Mouse (Mus musculus): ENCODE results near the gene Ptpn23. TPM values are rescaled to one million over a fixed set of nuclear protein-coding genes. Genes with fewer than 3 reads are reported as not detected.
"Not testable (repeated sequence)": the region's sequence is repeated elsewhere in the genome, so short reads cannot be mapped to it uniquely, and the experiment has no call there.

Gene Ptpn23
- polyA plus RNA-seq, 1 experiment = 38.9 TPM

DNA sequence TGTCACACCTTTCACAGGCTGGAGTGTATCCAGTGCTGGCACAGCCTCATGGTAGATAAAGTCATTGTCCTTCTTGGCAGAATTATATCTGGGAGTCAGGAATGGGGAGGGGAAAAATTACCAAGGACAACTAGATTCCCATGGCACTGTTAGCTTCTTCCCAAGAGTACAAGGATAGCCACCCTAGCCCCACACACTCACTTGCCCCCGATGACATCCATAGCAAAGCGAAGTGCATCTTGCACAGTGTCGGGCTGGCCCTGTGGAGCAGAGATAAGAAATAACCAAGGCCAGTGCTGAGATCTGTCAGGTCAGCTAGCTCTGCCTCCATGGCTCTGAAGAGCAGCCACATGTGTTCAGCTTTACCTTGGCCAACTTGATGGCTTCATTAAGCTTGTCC is 17.2 kb downstream of the Ptpn23 start:
- no peak overlapping the region for H3K9ac ChIP-seq (ENCODE audit: low read depth, poor library complexity, severe bottlenecking)
- H3K4me1 ChIP-seq (ENCODE audit: control insufficient read depth, insufficient read depth, low read length) = no peaks in the 10 kb centered on the region
- H3K4me3 ChIP-seq (ENCODE audit: low read depth, low read length) = no peak overlapping the region
- TF ChIP-seq EP300 (IDR thresholded peaks at IDR 0.05; ENCODE audit: insufficient read depth, low read depth, low read length) (no peak), CTCF (IDR thresholded peaks at IDR 0.05; ENCODE audit: low read depth, low read length) (no peak), POLR2A (IDR thresholded peaks at IDR 0.05; ENCODE audit: insufficient read depth, low read length) (no peak)
- no peaks in the 10 kb centered on the region for H3K9me3 ChIP-seq (replicated peaks; ENCODE audit: control insufficient read depth, insufficient read depth, low read length, poor library complexity, severe bottlenecking)
- no peaks in the 10 kb centered on the region for H3K27me3 ChIP-seq (ENCODE audit: control insufficient read depth, insufficient read depth, low read length, poor library complexity, severe bottlenecking)
- H3K36me3 ChIP-seq (ENCODE audit: control insufficient read depth, insufficient read depth, low read length, poor library complexity, severe bottlenecking) = peaks cover 24% of the 10 kb centered on the region
- H3K27ac ChIP-seq (ENCODE audit: insufficient read depth, low read length) = no peak overlapping the region

DNA sequence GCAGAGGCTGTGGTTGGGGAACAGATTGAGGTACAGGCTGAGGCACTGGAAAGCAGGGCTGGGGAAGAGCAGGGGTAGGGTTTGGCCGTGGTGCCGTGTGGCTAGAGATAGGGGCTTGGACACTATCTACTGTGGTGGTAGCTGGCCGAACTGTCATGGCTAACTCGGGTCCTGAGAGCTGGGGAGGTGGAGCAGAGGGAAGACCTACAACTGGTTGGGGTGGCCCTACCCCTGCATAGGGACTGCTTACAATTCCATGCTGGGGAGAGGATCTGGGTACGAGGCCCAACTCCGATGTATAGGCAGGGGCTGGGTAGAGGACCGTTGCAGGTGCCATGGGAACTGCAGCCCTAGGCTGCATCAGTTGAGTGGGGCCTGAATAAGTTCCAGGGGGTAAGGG is 20.0 kb downstream of the Ptpn23 start:
- Histone ChIP-seq H3K4me3 (ENCODE audit: low read depth, low read length) (no peak overlapping the region), H3K9ac (ENCODE audit: low read depth, poor library complexity, severe bottlenecking) (no peak overlapping the region), H3K36me3 (ENCODE audit: control insufficient read depth, insufficient read depth, low read length, poor library complexity, severe bottlenecking) (peaks cover 37% of the 10 kb centered on the region), H3K27me3 (ENCODE audit: control insufficient read depth, insufficient read depth, low read length, poor library complexity, severe bottlenecking) (no peaks in the 10 kb centered on the region), H3K9me3 (replicated peaks; ENCODE audit: control insufficient read depth, insufficient read depth, low read length, poor library complexity, severe bottlenecking) (no peaks in the 10 kb centered on the region), H3K27ac (ENCODE audit: insufficient read depth, low read length) (no peak overlapping the region), H3K4me1 (ENCODE audit: control insufficient read depth, insufficient read depth, low read length) (no peaks in the 10 kb centered on the region)
- TF ChIP-seq EP300 (IDR thresholded peaks at IDR 0.05; ENCODE audit: insufficient read depth, low read depth, low read length) = no peak
- TF ChIP-seq POLR2A (IDR thresholded peaks at IDR 0.05; ENCODE audit: insufficient read depth, low read length) = no peak
- TF ChIP-seq CTCF (IDR thresholded peaks at IDR 0.05; ENCODE audit: low read depth, low read length) = no peak

DNA sequence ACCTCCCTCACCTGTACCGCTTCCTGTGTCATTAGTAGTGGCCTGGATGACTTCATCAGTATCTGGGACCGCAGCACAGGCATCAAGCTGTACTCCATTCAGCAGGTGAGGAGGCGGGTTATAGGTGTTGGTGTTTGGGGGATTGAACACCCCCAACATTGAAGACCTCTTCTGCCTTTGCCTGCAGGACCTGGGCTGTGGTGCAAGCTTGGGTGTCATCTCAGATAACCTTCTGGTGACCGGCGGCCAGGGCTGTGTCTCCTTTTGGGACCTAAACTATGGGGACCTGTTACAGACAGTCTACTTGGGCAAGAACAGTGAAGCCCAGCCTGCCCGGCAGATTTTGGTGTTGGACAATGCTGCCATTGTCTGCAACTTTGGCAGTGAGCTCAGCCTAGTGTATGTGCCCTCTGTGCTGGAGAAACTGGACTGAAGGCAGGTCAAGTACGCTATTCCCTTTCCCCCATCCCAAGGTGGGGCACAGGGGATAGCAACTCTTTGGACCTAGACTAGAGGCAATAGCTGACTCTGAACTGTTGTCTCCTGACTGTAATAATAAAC is 23.6 kb downstream of the Ptpn23 start:
- Histone ChIP-seq H3K36me3 (ENCODE audit: control insufficient read depth, insufficient read depth, low read length, poor library complexity, severe bottlenecking) (peaks cover 28% of the 10 kb centered on the region), H3K27ac (ENCODE audit: insufficient read depth, low read length) (no peak overlapping the region), H3K9ac (ENCODE audit: low read depth, poor library complexity, severe bottlenecking) (no peak overlapping the region), H3K27me3 (ENCODE audit: control insufficient read depth, insufficient read depth, low read length, poor library complexity, severe bottlenecking) (no peaks in the 10 kb centered on the region), H3K4me1 (ENCODE audit: control insufficient read depth, insufficient read depth, low read length) (peaks cover 2% of the 10 kb centered on the region), H3K4me3 (ENCODE audit: low read depth, low read length) (no peak overlapping the region), H3K9me3 (replicated peaks; ENCODE audit: control insufficient read depth, insufficient read depth, low read length, poor library complexity, severe bottlenecking) (no peaks in the 10 kb centered on the region)
- no peak for TF ChIP-seq POLR2A (IDR thresholded peaks at IDR 0.05; ENCODE audit: insufficient read depth, low read length)
- TF ChIP-seq EP300 (IDR thresholded peaks at IDR 0.05; ENCODE audit: insufficient read depth, low read depth, low read length) = no peak
- no peak for TF ChIP-seq CTCF (IDR thresholded peaks at IDR 0.05; ENCODE audit: low read depth, low read length)

DNA sequence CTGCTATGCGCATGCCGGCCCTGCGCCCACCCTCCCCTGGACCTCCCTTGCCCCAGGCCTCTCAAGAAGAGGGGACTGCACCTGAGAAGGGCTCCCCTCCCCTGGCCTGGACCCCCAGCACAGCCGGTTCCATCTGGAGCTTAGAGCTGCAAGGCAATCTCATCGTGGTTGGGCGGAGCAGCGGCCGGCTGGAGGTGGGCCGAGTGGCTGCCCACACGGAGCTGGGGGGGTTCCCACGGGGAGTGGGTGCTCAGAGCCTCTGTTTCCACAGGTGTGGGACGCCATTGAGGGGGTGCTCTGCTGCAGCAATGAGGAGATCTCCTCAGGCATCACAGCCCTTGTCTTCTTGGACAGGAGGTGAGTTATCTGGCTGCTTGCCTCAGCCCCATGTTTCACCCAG is 26.7 kb downstream of the Ptpn23 start:
- Histone ChIP-seq H3K36me3 (ENCODE audit: control insufficient read depth, insufficient read depth, low read length, poor library complexity, severe bottlenecking) (peaks cover 15% of the 10 kb centered on the region), H3K9ac (ENCODE audit: low read depth, poor library complexity, severe bottlenecking) (0 out of 2 replicates have a peak overlapping the region, but pooled peaks have one; percentile 5), H3K27ac (ENCODE audit: insufficient read depth, low read length) (no peak overlapping the region), H3K4me3 (ENCODE audit: low read depth, low read length) (no peak overlapping the region; the same call in 1 of the 2 replicates), H3K4me1 (ENCODE audit: control insufficient read depth, insufficient read depth, low read length) (peaks cover 2% of the 10 kb centered on the region), H3K27me3 (ENCODE audit: control insufficient read depth, insufficient read depth, low read length, poor library complexity, severe bottlenecking) (no peaks in the 10 kb centered on the region), H3K9me3 (replicated peaks; ENCODE audit: control insufficient read depth, insufficient read depth, low read length, poor library complexity, severe bottlenecking) (no peaks in the 10 kb centered on the region)
- TF ChIP-seq EP300 (IDR thresholded peaks at IDR 0.05; ENCODE audit: insufficient read depth, low read depth, low read length) (no peak), CTCF (IDR thresholded peaks at IDR 0.05; ENCODE audit: low read depth, low read length) (no peak), POLR2A (IDR thresholded peaks at IDR 0.05; ENCODE audit: insufficient read depth, low read length) (no peak)

DNA sequence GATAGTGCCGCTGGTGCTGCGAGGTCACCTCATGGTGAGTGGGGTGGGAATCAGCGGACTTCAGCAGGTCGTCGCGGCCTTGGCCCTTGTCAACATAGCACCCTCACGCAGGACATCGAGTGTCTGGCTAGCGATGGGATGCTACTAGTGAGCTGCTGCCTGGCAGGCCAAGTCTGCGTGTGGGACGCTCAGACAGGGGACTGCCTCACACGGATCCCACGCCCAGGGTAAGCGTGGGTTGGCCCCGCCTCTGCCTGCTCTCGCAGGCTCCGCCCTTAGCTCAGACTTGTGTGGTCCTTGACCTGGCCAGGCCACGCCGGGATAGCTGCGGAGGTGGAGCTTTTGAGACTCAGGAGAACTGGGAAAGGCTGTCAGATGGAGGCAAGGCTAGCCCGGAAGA is 27.4 kb downstream of the Ptpn23 start:
- Histone ChIP-seq H3K4me1 (ENCODE audit: control insufficient read depth, insufficient read depth, low read length) (peaks cover 2% of the 10 kb centered on the region), H3K9ac (ENCODE audit: low read depth, poor library complexity, severe bottlenecking) (0 out of 2 replicates have a peak overlapping the region, but pooled peaks have one; percentile 5), H3K4me3 (ENCODE audit: low read depth, low read length) (peak overlapping the region; percentile 52), H3K36me3 (ENCODE audit: control insufficient read depth, insufficient read depth, low read length, poor library complexity, severe bottlenecking) (peaks cover 13% of the 10 kb centered on the region), H3K27ac (ENCODE audit: insufficient read depth, low read length) (no peak overlapping the region), H3K27me3 (ENCODE audit: control insufficient read depth, insufficient read depth, low read length, poor library complexity, severe bottlenecking) (no peaks in the 10 kb centered on the region), H3K9me3 (replicated peaks; ENCODE audit: control insufficient read depth, insufficient read depth, low read length, poor library complexity, severe bottlenecking) (no peaks in the 10 kb centered on the region)
- no peak for TF ChIP-seq CTCF (IDR thresholded peaks at IDR 0.05; ENCODE audit: low read depth, low read length)
- TF ChIP-seq EP300 (IDR thresholded peaks at IDR 0.05; ENCODE audit: insufficient read depth, low read depth, low read length) = no peak
- no peak for TF ChIP-seq POLR2A (IDR thresholded peaks at IDR 0.05; ENCODE audit: insufficient read depth, low read length)

DNA sequence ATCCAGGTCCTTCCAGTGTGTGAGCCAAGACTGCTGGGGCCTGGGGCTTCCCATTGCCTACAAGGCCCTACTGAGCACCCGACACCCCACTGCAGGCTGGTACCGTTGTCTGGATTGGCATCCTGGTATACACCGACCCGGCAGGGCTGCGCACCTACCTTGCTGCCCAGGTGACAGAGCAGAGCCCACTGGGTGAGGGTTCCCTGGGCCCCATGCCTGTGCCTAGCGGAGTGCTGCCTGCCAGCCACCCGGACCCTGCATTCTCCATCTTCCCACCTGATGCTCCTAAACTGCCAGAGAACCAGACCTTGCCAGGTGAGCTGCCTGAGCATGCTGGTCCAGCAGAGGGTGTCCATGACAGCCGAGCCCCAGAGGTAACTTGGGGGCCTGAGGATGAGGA is 28.7 kb downstream of the Ptpn23 start:
- peaks cover 2% of the 10 kb centered on the region for H3K4me1 ChIP-seq (ENCODE audit: control insufficient read depth, insufficient read depth, low read length)
- H3K9me3 ChIP-seq (replicated peaks; ENCODE audit: control insufficient read depth, insufficient read depth, low read length, poor library complexity, severe bottlenecking) = no peaks in the 10 kb centered on the region
- TF ChIP-seq POLR2A (IDR thresholded peaks at IDR 0.05; ENCODE audit: insufficient read depth, low read length) = no peak
- no peak for TF ChIP-seq EP300 (IDR thresholded peaks at IDR 0.05; ENCODE audit: insufficient read depth, low read depth, low read length)
- TF ChIP-seq CTCF (IDR thresholded peaks at IDR 0.05; ENCODE audit: low read depth, low read length) = no peak
- no peak overlapping the region for H3K27ac ChIP-seq (ENCODE audit: insufficient read depth, low read length)
- no peak overlapping the region for H3K9ac ChIP-seq (ENCODE audit: low read depth, poor library complexity, severe bottlenecking)
- no peak overlapping the region for H3K4me3 ChIP-seq (ENCODE audit: low read depth, low read length)
- H3K27me3 ChIP-seq (ENCODE audit: control insufficient read depth, insufficient read depth, low read length, poor library complexity, severe bottlenecking) = no peaks in the 10 kb centered on the region
- H3K36me3 ChIP-seq (ENCODE audit: control insufficient read depth, insufficient read depth, low read length, poor library complexity, severe bottlenecking) = peaks cover 6% of the 10 kb centered on the region

DNA sequence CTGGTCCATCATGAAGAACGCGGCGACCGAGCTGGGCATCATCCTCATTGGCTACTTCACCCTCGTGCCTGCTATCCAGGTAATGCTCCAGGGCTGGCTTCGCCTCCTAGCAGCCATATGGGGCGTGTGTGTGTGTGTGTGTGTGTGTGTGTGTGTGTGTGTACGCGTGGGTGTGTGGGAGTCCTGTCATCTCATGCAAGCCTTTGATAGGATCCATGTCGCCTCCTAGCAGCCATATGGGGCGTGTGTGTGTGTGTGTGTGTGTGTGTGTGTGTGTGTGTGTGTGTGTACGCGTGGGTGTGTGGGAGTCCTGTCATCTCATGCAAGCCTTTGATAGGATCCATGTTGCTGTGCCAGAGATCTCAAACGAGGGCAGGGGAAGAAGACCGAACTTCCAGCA is 30.4 kb downstream of the Ptpn23 start:
- H3K27me3 ChIP-seq (ENCODE audit: control insufficient read depth, insufficient read depth, low read length, poor library complexity, severe bottlenecking); H3K9me3 ChIP-seq (replicated peaks; ENCODE audit: control insufficient read depth, insufficient read depth, low read length, poor library complexity, severe bottlenecking); H3K4me3 ChIP-seq (ENCODE audit: low read depth, low read length); H3K36me3 ChIP-seq (ENCODE audit: control insufficient read depth, insufficient read depth, low read length, poor library complexity, severe bottlenecking); H3K9ac ChIP-seq (ENCODE audit: low read depth, poor library complexity, severe bottlenecking); H3K27ac ChIP-seq (ENCODE audit: insufficient read depth, low read length); H3K4me1 ChIP-seq (ENCODE audit: control insufficient read depth, insufficient read depth, low read length): not testable (repeated sequence)
